In genomic region chr9:96241134-96242097, GRCm38 (mm10) we compare ENCODE assay signal across 11 mouse cellular contexts. TPM values are rescaled to one million over a fixed set of nuclear protein-coding genes. Genes with fewer than 3 reads are reported as not detected.
DNase-seq lines count a peak whose midpoint lies in the region; ATAC-seq lines count a peak whose summit lies in the region.
"Had no signal": no experiment of that assay in that cellular context is flagged by ENCODE, and none has a peak within 500 bp of the region (broad histone marks: within the 10 kb centered on the region; RNA-seq: fewer than 3 reads in every experiment).

No protein-coding gene starts in this region.

- H3K36me3 ChIP-seq in heart, embryonic 11.5 days (ENCODE audit: control insufficient read depth, insufficient read depth, low read length) = no peaks in the 10 kb centered on the region
- H3K36me3 ChIP-seq in heart, embryonic 15.5 days = no peaks in the 10 kb centered on the region
- H3K36me3 ChIP-seq in liver, embryonic 16.5 days (ENCODE audit: control insufficient read depth, insufficient read depth) = no peaks in the 10 kb centered on the region
- H3K36me3 ChIP-seq: neural tube, embryonic 13.5 days had no signal

- H3K9me3 ChIP-seq in heart, embryonic 11.5 days (replicated peaks; ENCODE audit: control insufficient read depth, low read length) = no peaks in the 10 kb centered on the region
- H3K9me3 ChIP-seq in heart, embryonic 15.5 days (replicated peaks) = no peaks in the 10 kb centered on the region
- H3K9me3 ChIP-seq in liver, embryonic 16.5 days (replicated peaks; ENCODE audit: control insufficient read depth, low read length) = no peaks in the 10 kb centered on the region
- H3K9me3 ChIP-seq: neural tube, embryonic 13.5 days had no signal

- peaks cover 5% of the 10 kb centered on the region; the same call in 1 of the 2 replicates for H3K4me1 ChIP-seq in heart, embryonic 11.5 days (ENCODE audit: control insufficient read depth, insufficient read depth, low read length)
- peaks cover 4% of the 10 kb centered on the region; the same call in 1 of the 2 replicates for H3K4me1 ChIP-seq in heart, embryonic 15.5 days (replicated peaks)
- H3K4me1 ChIP-seq in liver, embryonic 16.5 days (ENCODE audit: control insufficient read depth, low read depth, low read length) = peaks cover 39% of the 10 kb centered on the region

- intact Hi-C loops in heart, postnatal 25 days (cut with DNase I) = no loop called here

- H3K27ac ChIP-seq in heart, embryonic 11.5 days (ENCODE audit: low read depth, low read length) = no peak overlapping the region; the same call in none of the 2 replicates
- H3K27ac ChIP-seq in heart, embryonic 15.5 days = no peak overlapping the region
- H3K27ac ChIP-seq in liver, embryonic 16.5 days (ENCODE audit: low read length) = peak overlapping the region; percentile 96
- H3K27ac ChIP-seq: gastrocnemius, adult 2 months; neural tube, embryonic 13.5 days had no signal

- DNase-seq in heart, postnatal 25 days (ENCODE audit: low spot score) = no peak
- DNase-seq in 416B (ENCODE audit: low read depth) = peak; percentile 70
- no peak for DNase-seq in right cerebral cortex, postnatal 36 days (ENCODE audit: low spot score in 2 of 2)
- no peak for DNase-seq in cerebellum, adult 11-12 months
- no peak for DNase-seq in left cerebral cortex, adult 18-20 months (ENCODE audit: low spot score in 2 of 2)
- DNase-seq: gastrocnemius, adult 2 months; kidney, postnatal 36 days had no signal

- H3K9ac ChIP-seq in heart, embryonic 11.5 days (ENCODE audit: low read depth, low read length) = no peak overlapping the region
- no peak overlapping the region for H3K9ac ChIP-seq in heart, embryonic 15.5 days
- peak overlapping the region; percentile 57 for H3K9ac ChIP-seq in liver, embryonic 16.5 days (ENCODE audit: low read depth, low read length)
- H3K9ac ChIP-seq: neural tube, embryonic 13.5 days had no signal

- H3K27me3 ChIP-seq in heart, embryonic 11.5 days (ENCODE audit: control insufficient read depth, insufficient read depth, low read length) = no peaks in the 10 kb centered on the region
- no peaks in the 10 kb centered on the region for H3K27me3 ChIP-seq in heart, embryonic 15.5 days
- no peaks in the 10 kb centered on the region for H3K27me3 ChIP-seq in liver, embryonic 16.5 days (ENCODE audit: control insufficient read depth, insufficient read depth, low read depth, low read length)
- H3K27me3 ChIP-seq: neural tube, embryonic 13.5 days had no signal

- no peak overlapping the region for H3K4me2 ChIP-seq in heart, embryonic 11.5 days
- no peak overlapping the region for H3K4me2 ChIP-seq in heart, embryonic 15.5 days
- H3K4me2 ChIP-seq in liver, embryonic 16.5 days (ENCODE audit: low read depth, low read length) = peak overlapping the region; percentile 68
- H3K4me2 ChIP-seq: neural tube, embryonic 13.5 days had no signal

- no peak overlapping the region for H3K4me3 ChIP-seq in heart, embryonic 11.5 days (ENCODE audit: low read depth, low read length)
- no peak overlapping the region for H3K4me3 ChIP-seq in heart, embryonic 15.5 days
- peak overlapping the region; percentile 28 for H3K4me3 ChIP-seq in liver, embryonic 16.5 days (ENCODE audit: low read depth, low read length)
- H3K4me3 ChIP-seq: gastrocnemius, adult 2 months; neural tube, embryonic 13.5 days had no signal

- ATAC-seq in heart, embryonic 11.5 days (replicated peaks; ENCODE audit: insufficient number of reproducible peaks, low FRiP score, low TSS enrichment) = peak; percentile 78
- ATAC-seq in heart, embryonic 15.5 days (replicated peaks; ENCODE audit: insufficient number of reproducible peaks, insufficient read depth, low FRiP score, low read depth) = peak; percentile 22; the same call in 1 of the 2 replicates
- peak; percentile 98 for ATAC-seq in liver, embryonic 16.5 days (ENCODE audit: low read depth)

- 74% methylated on average over 10 of the region's 10 CpGs for WGBS in heart, embryonic 11.5 days (ENCODE audit: insufficient replicate concordance)
- WGBS in heart, embryonic 15.5 days = 72% methylated on average over 10 of the region's 10 CpGs
- 48% methylated on average over 10 of the region's 10 CpGs for WGBS in liver, embryonic 16.5 days (ENCODE audit: insufficient replicate concordance)

RNA-seq across cellular contexts. Expression of gene Tfdp2, which starts 45.3 kb away (rescaled TPM):
- 42.7 and 47.2 TPM in 2 replicates for polyA plus RNA-seq in heart, embryonic 11.5 days (2014; fragmentation: Nextera tagmentation; extraction: Ambion mirVana)
- 10 to 100 TPM; 94.8 to 98.9 TPM for total RNA-seq in heart, postnatal 25 days (2021)
- polyA plus RNA-seq in heart, embryonic 15.5 days (2015; fragmentation: Nextera tagmentation; extraction: Ambion mirVana) = 33.0 and 37.9 TPM in 2 replicates
- polyA plus RNA-seq in liver, embryonic 16.5 days (2015; fragmentation: Nextera tagmentation; extraction: Ambion mirVana) = 104 and 106 TPM in 2 replicates
- total RNA-seq in left cerebral cortex, adult 18-20 months (2021) = 10 to 100 TPM; 34.2 to 35.7 TPM

Comparison
In these comparisons a context has a peak if more than half of its experiments do, and no peak if none do; other contexts are left out.
1. ATAC-seq: peak in every context shown above with its lines; median percentile 98 in liver, embryonic 16.5 days; 78 in heart, embryonic 11.5 days; 22 in heart, embryonic 15.5 days.